Mouse (Mus musculus): ENCODE data around the gene Ltb.
A peak's percentile ranks its signal among the peaks of the same experiment; 100 is the strongest.

The Ltb gene

DNA sequence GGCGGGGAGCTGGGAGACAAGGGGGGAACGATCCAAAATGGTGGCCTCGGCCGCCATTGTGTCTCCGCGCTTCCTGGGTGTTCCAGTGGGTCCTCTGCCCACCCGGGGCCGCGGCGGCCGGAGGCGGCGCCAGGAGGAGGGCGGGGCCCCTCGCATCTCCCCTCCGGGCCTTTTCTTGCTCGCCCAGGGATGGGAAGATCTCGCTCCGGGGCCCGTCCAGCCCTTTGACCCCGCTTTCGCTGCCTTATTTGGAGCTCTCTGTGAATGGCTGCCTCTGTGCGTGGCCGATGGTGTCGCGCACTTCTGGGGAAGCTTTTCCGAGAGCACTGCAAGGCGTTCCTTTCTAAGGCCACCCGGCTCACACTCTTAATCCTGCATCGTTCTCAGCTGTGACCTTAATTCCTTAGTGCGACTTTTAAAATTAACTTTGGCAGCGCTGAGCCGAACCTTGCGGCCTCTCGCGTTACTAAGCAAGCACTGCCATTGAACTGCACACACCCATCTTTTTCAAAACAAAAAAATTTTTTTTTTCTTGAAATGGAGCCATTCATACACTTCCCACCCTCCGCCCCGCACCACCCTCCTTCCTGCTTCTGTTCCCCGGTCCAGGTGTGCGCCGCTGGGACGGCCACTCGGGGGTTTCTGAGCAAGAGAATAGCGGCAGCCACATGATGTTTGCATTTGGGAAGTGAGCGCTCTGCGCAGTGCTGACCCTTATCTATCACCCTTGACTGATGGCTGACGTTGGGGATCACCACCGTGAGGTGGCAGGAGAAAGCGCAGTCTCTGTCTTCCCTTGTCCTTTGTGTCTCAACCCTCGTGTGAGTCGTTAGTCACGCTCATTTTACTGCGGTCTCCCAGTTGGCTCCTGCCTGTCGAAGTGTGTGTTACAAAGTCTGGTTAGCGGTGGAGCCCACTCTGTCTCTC is 48.0 kb downstream of the Ltb start:
- ATAC-seq (ENCODE audit: insufficient number of reproducible peaks, low FRiP score, low TSS enrichment) = peak; percentile 26; the same call in 1 of the 2 replicates

DNA sequence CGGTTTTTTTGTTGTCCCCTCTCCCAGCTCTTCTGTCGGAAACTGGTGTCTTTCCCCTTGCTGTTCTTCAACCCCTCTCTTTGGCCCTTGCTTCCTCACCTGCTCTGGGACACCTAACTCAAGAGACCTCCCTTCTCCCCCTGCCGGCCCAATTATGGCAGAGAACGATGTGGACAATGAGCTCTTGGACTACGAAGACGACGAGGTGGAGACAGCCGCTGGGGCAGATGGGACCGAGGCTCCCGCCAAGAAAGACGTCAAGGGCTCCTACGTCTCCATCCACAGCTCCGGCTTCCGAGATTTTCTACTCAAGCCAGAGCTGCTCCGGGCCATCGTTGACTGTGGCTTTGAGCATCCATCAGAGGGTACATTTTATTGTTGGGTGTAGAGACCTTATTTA is 48.8 kb downstream of the Ltb start:
- ATAC-seq (ENCODE audit: insufficient number of reproducible peaks, low FRiP score, low TSS enrichment) = no peak

DNA sequence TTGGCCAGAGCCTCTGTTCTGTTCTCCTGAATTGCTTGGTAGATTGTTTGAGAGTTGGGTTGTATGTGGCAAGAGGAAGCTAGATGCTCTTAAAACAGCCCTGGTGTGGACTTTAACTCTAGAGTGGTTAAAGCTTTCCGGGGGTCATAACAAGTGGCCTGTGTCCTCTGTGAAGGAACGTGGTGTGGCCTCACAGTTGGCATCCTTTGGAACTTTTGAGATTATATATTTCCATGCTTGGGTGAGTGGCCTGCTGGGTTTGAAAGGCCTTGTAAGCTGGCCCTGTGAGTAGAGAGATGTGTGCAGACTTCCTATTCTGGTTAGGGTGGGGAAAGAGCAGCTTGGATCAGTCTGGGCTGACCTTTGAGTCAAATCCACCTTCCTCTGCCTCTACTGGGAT is 50.8 kb downstream of the Ltb start:
- ATAC-seq (ENCODE audit: insufficient number of reproducible peaks, low FRiP score, low TSS enrichment) = no peak

Measured in cerebellum, adult (tissue).